ENCODE assay signal across 1 mouse cellular context in the genomic region with DNA sequence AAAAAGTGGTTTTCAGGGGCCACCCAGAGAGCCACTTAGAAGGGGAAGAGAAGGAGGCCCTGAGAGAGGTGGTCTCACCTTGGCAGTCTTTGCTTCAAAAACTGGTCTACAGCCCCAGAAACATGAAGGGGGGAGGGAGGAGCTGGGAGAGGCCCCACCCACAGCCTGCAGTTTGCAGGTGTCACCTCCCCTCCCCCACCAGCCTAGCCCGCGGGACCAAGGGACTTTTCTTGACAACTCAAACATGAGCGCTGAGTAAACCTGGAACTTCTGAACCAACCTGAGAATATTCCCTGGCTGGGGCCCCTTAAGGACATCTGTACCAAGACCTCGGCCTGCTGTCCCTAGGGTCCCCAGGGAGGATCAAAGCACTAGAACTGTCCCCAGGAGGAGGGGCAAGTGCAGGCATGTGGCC.
TF ChIP-seq lines count a peak whose summit lies in the region.

No protein-coding gene starts in this region.

TF ChIP-seq in CH12.LX, 34 proteins besides CTCF, POLR2A, EP300 and RAD21 (continued from another document):
- TF ChIP-seq PAX5 (IDR thresholded peaks at IDR 0.05; ENCODE audit: low read length) (no peak), E2F4 (IDR thresholded peaks at IDR 0.05; ENCODE audit: insufficient replicate concordance, low read depth, low read length) (peak; percentile 63; the same call in 1 of the 2 replicates), MEF2A (IDR thresholded peaks at IDR 0.05; ENCODE audit: borderline replicate concordance, low read depth, low read length) (peak; percentile 97), NRF1 (IDR thresholded peaks at IDR 0.05; ENCODE audit: low read depth, low read length) (peak; percentile 33; the same call in 1 of the 2 replicates), GABPA (IDR thresholded peaks at IDR 0.05; ENCODE audit: insufficient replicate concordance, low read depth, low read length) (no peak), ETS1 (conservative IDR thresholded peaks at IDR 0.05; ENCODE audit: low read depth, low read length) (peak; percentile 98), ZNF384 (IDR thresholded peaks at IDR 0.05; ENCODE audit: low read depth, low read length) (peak; percentile 61)
